7 mouse cellular contexts compared by ENCODE assay signal in the genomic region with DNA sequence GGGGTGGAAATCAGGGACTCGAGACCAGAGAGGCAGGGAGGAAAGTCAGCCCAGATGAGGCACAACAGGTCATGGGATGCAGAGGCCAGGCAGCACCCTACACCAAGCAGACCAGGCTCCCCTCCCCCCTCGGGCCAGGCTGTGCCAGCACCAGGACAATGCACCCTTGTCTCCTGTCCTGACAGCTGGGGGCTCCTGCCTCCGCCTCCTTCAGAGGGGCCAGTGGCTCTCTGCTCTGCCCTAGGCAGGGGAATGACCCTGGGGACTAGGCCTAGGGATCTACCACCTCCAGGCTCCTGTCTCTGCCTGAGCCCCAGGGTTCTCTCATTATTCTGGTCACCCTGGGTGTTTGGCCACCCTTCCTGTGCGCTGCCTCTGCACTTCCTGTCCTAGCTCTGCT. TPM values are rescaled to one million over a fixed set of nuclear protein-coding genes. Genes with fewer than 3 reads are reported as not detected.
A peak's percentile ranks its signal among the peaks of the same experiment; 100 is the strongest.
DNase-seq lines count a peak whose midpoint lies in the region; ATAC-seq and TF ChIP-seq lines count a peak whose summit lies in the region.

No protein-coding gene starts in this region.

- no peak for TF ChIP-seq CTCF in brain, embryonic 14.5 days (IDR thresholded peaks at IDR 0.05; ENCODE audit: borderline replicate concordance, extremely low read depth, insufficient read depth, insufficient read length)
- TF ChIP-seq CTCF in layer of hippocampus, adult 2 months (conservative IDR thresholded peaks at IDR 0.05) = no peak
- no peak for TF ChIP-seq CTCF in midbrain, postnatal 0 days (IDR thresholded peaks at IDR 0.05)

- peaks cover 12% of the 10 kb centered on the region for H3K4me1 ChIP-seq in embryonic facial prominence, embryonic 12.5 days
- peaks cover 5% of the 10 kb centered on the region; the same call in 1 of the 2 replicates for H3K4me1 ChIP-seq in midbrain, postnatal 0 days (ENCODE audit: insufficient read depth, low read length)

- no peaks in the 10 kb centered on the region for H3K9me3 ChIP-seq in embryonic facial prominence, embryonic 12.5 days
- H3K9me3 ChIP-seq in midbrain, postnatal 0 days (ENCODE audit: low read length) = no peaks in the 10 kb centered on the region

- 18% methylated on average over 4 of the region's 4 CpGs for WGBS in embryonic facial prominence, embryonic 12.5 days
- WGBS in midbrain, postnatal 0 days = 18% methylated on average over 4 of the region's 4 CpGs

- peak; percentile 83 for DNase-seq in brain, embryonic 14.5 days (ENCODE audit: low read depth)
- DNase-seq in heart, adult 9 months (ENCODE audit: low spot score in 2 of 2) = peak; percentile 80 to 81
- DNase-seq in layer of hippocampus, adult 2 months (ENCODE audit: low spot score in 2 of 2) = peak; percentile 77 to 87
- DNase-seq in midbrain, postnatal 0 days (ENCODE audit: low spot score) = peak; percentile 68
- no peak for DNase-seq in yolk sac, embryonic 10.5 days (ENCODE audit: low spot score)
- no peak for DNase-seq in adrenal gland, adult 2 months

- H3K27ac ChIP-seq in embryonic facial prominence, embryonic 12.5 days = 0 out of 2 replicates have a peak overlapping the region, but pooled peaks have one; percentile 17
- peak overlapping the region; percentile 96 for H3K27ac ChIP-seq in layer of hippocampus, adult 2 months
- H3K27ac ChIP-seq in midbrain, postnatal 0 days (ENCODE audit: low read depth, low read length) = peak overlapping the region; percentile 27

- ATAC-seq in embryonic facial prominence, embryonic 12.5 days (ENCODE audit: insufficient number of reproducible peaks, insufficient read depth, low FRiP score, low TSS enrichment) = peak; percentile 48; the same call in 1 of the 2 replicates
- ATAC-seq in midbrain, postnatal 0 days (ENCODE audit: low FRiP score) = peak; percentile 74

- no peak for TF ChIP-seq POLR2A in brain, embryonic 14.5 days (IDR thresholded peaks at IDR 0.05; ENCODE audit: borderline replicate concordance, extremely low read depth, insufficient read depth, insufficient read length, poor library complexity, severe bottlenecking)

- H3K27me3 ChIP-seq in embryonic facial prominence, embryonic 12.5 days = peaks cover 57% of the 10 kb centered on the region
- 0 out of 2 replicates have a peak, but pooled peaks cover 6% of the 10 kb centered on the region for H3K27me3 ChIP-seq in midbrain, postnatal 0 days (ENCODE audit: insufficient read depth, low read length)

- H3K9ac ChIP-seq in embryonic facial prominence, embryonic 12.5 days = no peak overlapping the region
- peak overlapping the region; percentile 42 for H3K9ac ChIP-seq in midbrain, postnatal 0 days (replicated peaks; ENCODE audit: low read length, poor library complexity, severe bottlenecking)

- H3K36me3 ChIP-seq in embryonic facial prominence, embryonic 12.5 days = 0 out of 2 replicates have a peak, but pooled peaks cover 7% of the 10 kb centered on the region
- H3K36me3 ChIP-seq in midbrain, postnatal 0 days (ENCODE audit: insufficient read depth, low read length) = no peaks in the 10 kb centered on the region

- 0 out of 2 replicates have a peak overlapping the region, but pooled peaks have one; percentile 7 for H3K4me2 ChIP-seq in embryonic facial prominence, embryonic 12.5 days (replicated peaks)
- H3K4me2 ChIP-seq in midbrain, postnatal 0 days (ENCODE audit: low read depth, low read length, poor library complexity, severe bottlenecking) = no peak overlapping the region

- no peak overlapping the region for H3K4me3 ChIP-seq in embryonic facial prominence, embryonic 12.5 days
- no peak overlapping the region for H3K4me3 ChIP-seq in layer of hippocampus, adult 2 months
- no peak overlapping the region for H3K4me3 ChIP-seq in midbrain, postnatal 0 days (ENCODE audit: low read depth, low read length)

RNA-seq across cellular contexts. Expression of a gene that starts 6.6 kb away (rescaled TPM):
- 70.6 and 118 TPM in 2 replicates for polyA plus RNA-seq in brain, embryonic 14.5 days (2012; rRNA removed)
- polyA plus RNA-seq in embryonic facial prominence, embryonic 12.5 days (2016; fragmentation: Nextera tagmentation; extraction: Ambion mirVana) = 80.4 and 85.6 TPM in 2 replicates
- 10 to 100 TPM; 91.3 to 92.0 TPM for total RNA-seq in layer of hippocampus, adult 2 months (2021)
- 25.5 and 38.5 TPM in 2 replicates for total RNA-seq in midbrain, postnatal 0 days (2014; rRNA removed)
- polyA plus RNA-seq in midbrain, postnatal 0 days (2015; fragmentation: Nextera tagmentation; extraction: Ambion mirVana) = 22.7 and 25.4 TPM in 2 replicates
- 10 to 100 TPM; 51.2 to 61.7 TPM for total RNA-seq in adrenal gland, adult 2 months (2021)
- polyA plus RNA-seq in adrenal gland, adult 2 months (2012; rRNA removed) = 171 and 179 TPM in 2 replicates

RNA-seq across cellular contexts. Expression of a gene that starts 9.2 kb away (rescaled TPM):
- polyA plus RNA-seq in brain, embryonic 14.5 days (2012; rRNA removed) = 29.8 and 30.6 TPM in 2 replicates
- 0.42 and 0.71 TPM in 2 replicates for polyA plus RNA-seq in embryonic facial prominence, embryonic 12.5 days (2016; fragmentation: Nextera tagmentation; extraction: Ambion mirVana)
- total RNA-seq in layer of hippocampus, adult 2 months (2021) = 10 to 100 TPM; 12.2 to 18.1 TPM
- 7.1 and 11.8 TPM in 2 replicates for total RNA-seq in midbrain, postnatal 0 days (2014; rRNA removed)
- 2.1 and 3.7 TPM in 2 replicates for polyA plus RNA-seq in midbrain, postnatal 0 days (2015; fragmentation: Nextera tagmentation; extraction: Ambion mirVana)
- total RNA-seq in adrenal gland, adult 2 months (2021) = under 1 TPM in 1 of 2 experiments, not detected in 1; 0.75 TPM
- polyA plus RNA-seq in adrenal gland, adult 2 months (2012; rRNA removed) = 0.91 and 2.4 TPM in 2 replicates

RNA-seq across cellular contexts. Expression of a gene that starts 21.9 kb away (rescaled TPM):
- 218 and 287 TPM in 2 replicates for polyA plus RNA-seq in brain, embryonic 14.5 days (2012; rRNA removed)
- 121 and 124 TPM in 2 replicates for polyA plus RNA-seq in embryonic facial prominence, embryonic 12.5 days (2016; fragmentation: Nextera tagmentation; extraction: Ambion mirVana)
- total RNA-seq in layer of hippocampus, adult 2 months (2021) = 100 to 1,000 TPM; 210 to 220 TPM
- 247 and 273 TPM in 2 replicates for total RNA-seq in midbrain, postnatal 0 days (2014; rRNA removed)
- polyA plus RNA-seq in midbrain, postnatal 0 days (2015; fragmentation: Nextera tagmentation; extraction: Ambion mirVana) = 150 and 154 TPM in 2 replicates
- 100 to 1,000 TPM in 1 of 2 experiments, 10 to 100 TPM in 1; 77.9 to 101 TPM for total RNA-seq in adrenal gland, adult 2 months (2021)
- 516 and 555 TPM in 2 replicates for polyA plus RNA-seq in adrenal gland, adult 2 months (2012; rRNA removed)

RNA-seq across cellular contexts. Expression of a gene that starts 22.0 kb away (rescaled TPM):
- polyA plus RNA-seq in brain, embryonic 14.5 days (2012; rRNA removed) = 31.7 and 47.3 TPM in 2 replicates
- polyA plus RNA-seq in embryonic facial prominence, embryonic 12.5 days (2016; fragmentation: Nextera tagmentation; extraction: Ambion mirVana) = 20.2 and 22.5 TPM in 2 replicates
- 10 to 100 TPM; 19.3 to 23.4 TPM for total RNA-seq in layer of hippocampus, adult 2 months (2021)
- total RNA-seq in midbrain, postnatal 0 days (2014; rRNA removed) = 18.5 and 19.3 TPM in 2 replicates
- 23.8 and 27.7 TPM in 2 replicates for polyA plus RNA-seq in midbrain, postnatal 0 days (2015; fragmentation: Nextera tagmentation; extraction: Ambion mirVana)
- total RNA-seq in adrenal gland, adult 2 months (2021) = 1 to 10 TPM; 8.3 to 9.1 TPM
- polyA plus RNA-seq in adrenal gland, adult 2 months (2012; rRNA removed) = 28.6 and 30.9 TPM in 2 replicates

RNA-seq across cellular contexts. Expression of a gene that starts 45.6 kb away (rescaled TPM):
- 302 and 372 TPM in 2 replicates for polyA plus RNA-seq in brain, embryonic 14.5 days (2012; rRNA removed)
- polyA plus RNA-seq in embryonic facial prominence, embryonic 12.5 days (2016; fragmentation: Nextera tagmentation; extraction: Ambion mirVana) = 2.3 and 2.6 TPM in 2 replicates
- total RNA-seq in layer of hippocampus, adult 2 months (2021) = 100 to 1,000 TPM; 318 to 334 TPM
- 589 and 657 TPM in 2 replicates for total RNA-seq in midbrain, postnatal 0 days (2014; rRNA removed)
- 24.2 and 26.9 TPM in 2 replicates for polyA plus RNA-seq in midbrain, postnatal 0 days (2015; fragmentation: Nextera tagmentation; extraction: Ambion mirVana)
- total RNA-seq in adrenal gland, adult 2 months (2021) = 1 to 10 TPM; 5.1 to 8.5 TPM
- polyA plus RNA-seq in adrenal gland, adult 2 months (2012; rRNA removed) = 10.3 and 16.3 TPM in 2 replicates

Comparison
In these comparisons a context has a peak if more than half of its experiments do, and no peak if none do; other contexts are left out.
1. DNase-seq: peak in brain, embryonic 14.5 days (single experiment), heart, adult 9 months (2 of 2), layer of hippocampus, adult 2 months (2 of 2) and midbrain, postnatal 0 days (single experiment); none in yolk sac, embryonic 10.5 days (single experiment) and adrenal gland, adult 2 months (single experiment).
2. H3K27ac ChIP-seq: peak in every context shown above with its lines; median percentile 96 in layer of hippocampus, adult 2 months; 27 in midbrain, postnatal 0 days; 17 in embryonic facial prominence, embryonic 12.5 days.